Mouse (Mus musculus) E14TG2a.4 (cell line): ENCODE measurements around the gene Pnpla3.

Experiments
- CTCF ChIP-seq: conservative IDR thresholded peaks from 2 replicates; pipeline ENCODE4 v1.5.1; 2014; ENCODE audit warnings: low read length
- NANOG ChIP-seq: IDR thresholded peaks from 2 replicates; pipeline ENCODE4 v1.6.1; 2014; ENCODE audit warnings: borderline replicate concordance, low read length, mixed read lengths

GRCm38 (mm10) chr15:84214476-84214875, 46.8 kb downstream of the Pnpla3 start:
- TF ChIP-seq CTCF: no peak
- no peak for TF ChIP-seq NANOG
